Mouse (Mus musculus): ENCODE measurements at regions not wholly inside any gene's neighbourhood (a gene's known extent, or its start where the extent isn't known, plus 50 kb on each side); places are given as distances from the start of the nearest gene placed in this dataset.
A peak's percentile ranks its signal among the peaks of the same experiment; 100 is the strongest.

GRCm38 (mm10) chr7:51434865-51435264 lies 76.0 kb upstream of the Ano5 start:
- DNase-seq (ENCODE audit: low read depth, low spot score) = peak; percentile 38

DNA sequence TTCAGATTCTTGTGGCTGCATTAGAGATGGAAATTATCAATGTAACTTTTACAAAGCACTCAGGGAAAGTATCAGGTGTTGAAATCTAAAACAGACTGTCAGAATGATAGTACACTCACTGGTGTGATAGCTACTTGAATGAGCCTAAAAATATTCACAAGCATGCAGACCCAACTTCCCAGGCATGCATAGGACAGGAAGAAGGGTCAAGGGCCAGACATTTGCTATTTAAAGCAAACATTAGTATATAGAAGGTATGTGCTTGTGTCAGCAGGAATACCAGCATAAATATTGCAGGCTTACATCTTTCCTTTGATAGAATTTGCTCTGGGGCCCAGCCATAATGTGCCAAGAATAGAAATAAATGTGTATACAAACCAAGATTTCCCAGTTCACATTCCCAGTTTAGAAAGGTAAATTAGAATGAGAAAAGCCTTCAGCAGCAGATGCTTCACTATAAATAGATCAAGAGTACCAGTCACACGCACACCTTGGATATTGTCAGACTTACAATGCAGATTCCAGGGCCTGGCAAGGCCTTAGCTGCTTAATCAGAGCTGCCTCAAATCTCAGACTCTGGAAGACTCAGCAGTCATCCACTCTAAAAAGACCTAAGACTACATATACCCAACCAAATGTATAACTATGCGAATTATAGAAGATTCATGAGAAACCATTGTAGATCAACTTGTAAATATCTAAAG lies 55.7 kb upstream of the Ano5 start:
- no peak for DNase-seq (ENCODE audit: low read depth, low spot score)

- peak; percentile 16 for DNase-seq (ENCODE audit: low read depth, low spot score)
These were observed 52.1 kb upstream of the Ano5 start for GRCm38 (mm10) chr7:51458757-51459156.

Measured in ZHBTc4 (cell line).